Mouse (Mus musculus) G1E (cell line): ENCODE results near the gene Iqgap3.

Source experiments
- CTCF ChIP-seq: IDR thresholded peaks from 2 replicates; pipeline ENCODE4 v1.5.1; 2012; ENCODE audit warnings: low read depth, low read length, inconsistent platforms, mixed read lengths
- GATA1 ChIP-seq: IDR thresholded peaks from 2 replicates; pipeline ENCODE4 v1.6.1; 2012; ENCODE audit warnings: borderline replicate concordance, low read length, inconsistent platforms, mixed read lengths
- GATA2 ChIP-seq: IDR thresholded peaks from 2 replicates; pipeline ENCODE4 v1.6.1; 2012; ENCODE audit warnings: low read depth, low read length, inconsistent platforms, borderline replicate concordance
- POLR2AphosphoS5 ChIP-seq: IDR thresholded peaks from 2 replicates; pipeline ENCODE4 v1.6.1; 2012; ENCODE audit warnings: low read depth, low read length, inconsistent platforms; ENCODE audit not compliant: insufficient replicate concordance
- TAL1 ChIP-seq: conservative IDR thresholded peaks from 2 replicates; pipeline ENCODE4 v1.6.1; 2012; ENCODE audit warnings: low read depth, low read length, inconsistent platforms, mixed read lengths

- TF ChIP-seq CTCF (no peak), TAL1 (no peak), GATA1 (no peak), GATA2 (no peak), POLR2AphosphoS5 (no peak)
Measured at GRCm38 (mm10) chr3:88153290-88154011, 71.7 kb downstream of the Iqgap3 start.
